Mouse (Mus musculus) c-Kit-negative CD71-positive TER-119-positive erythroid progenitor cells, embryonic 14.5 days (primary cell): Measurements from ENCODE around the gene Cdyl.
"Not testable (repeated sequence)": the region's sequence is repeated elsewhere in the genome, so short reads cannot be mapped to it uniquely, and the experiment has no call there.

Experiments
- DNase-seq: peaks from one replicate; pipeline ENCODE4 v3.0.0-alpha.2; 2013; ENCODE audit warnings: low read depth, low spot score

The Cdyl gene

DNA sequence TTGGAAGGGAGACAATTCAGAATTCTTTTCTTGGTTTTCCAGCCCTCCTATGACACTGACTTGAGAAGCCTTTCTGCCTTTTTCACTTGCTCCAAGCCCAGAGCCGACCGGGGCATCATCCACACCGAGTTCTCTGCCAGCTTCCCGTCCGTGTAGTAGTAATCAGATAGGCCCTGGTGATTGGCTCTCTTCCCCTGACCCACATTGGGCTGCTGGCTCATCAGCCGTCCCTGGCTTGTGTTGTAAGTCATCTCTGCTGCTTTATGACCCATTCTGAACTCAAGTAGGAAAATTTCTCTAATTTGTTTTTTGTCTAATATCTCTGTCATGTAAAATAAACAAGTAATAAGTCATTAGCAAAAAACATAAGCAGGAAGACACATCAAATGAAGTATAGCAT, 173.0 kb downstream of the Cdyl start:
- DNase-seq, result no peak

DNA sequence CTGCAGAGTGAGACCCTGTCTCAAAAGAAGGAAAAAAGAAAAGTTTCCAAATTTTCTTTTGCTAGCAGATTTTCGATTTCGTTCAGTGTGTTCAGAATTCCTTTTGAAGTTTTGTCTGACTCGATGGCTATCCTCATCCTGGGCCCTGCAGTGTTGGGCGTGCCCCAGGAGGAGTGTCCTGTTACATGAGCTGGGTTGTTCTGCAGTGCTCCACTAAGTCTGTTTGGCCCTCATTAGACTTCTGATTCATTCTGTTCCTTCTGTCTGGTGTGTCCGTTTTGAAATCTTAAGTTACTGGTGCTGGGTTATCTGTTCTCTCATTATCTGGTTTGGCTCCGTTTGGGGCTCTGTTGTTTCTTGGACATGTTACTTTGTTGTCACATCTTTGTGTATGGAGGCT, 174.3 kb downstream of the Cdyl start:
- DNase-seq, result no peak

DNA sequence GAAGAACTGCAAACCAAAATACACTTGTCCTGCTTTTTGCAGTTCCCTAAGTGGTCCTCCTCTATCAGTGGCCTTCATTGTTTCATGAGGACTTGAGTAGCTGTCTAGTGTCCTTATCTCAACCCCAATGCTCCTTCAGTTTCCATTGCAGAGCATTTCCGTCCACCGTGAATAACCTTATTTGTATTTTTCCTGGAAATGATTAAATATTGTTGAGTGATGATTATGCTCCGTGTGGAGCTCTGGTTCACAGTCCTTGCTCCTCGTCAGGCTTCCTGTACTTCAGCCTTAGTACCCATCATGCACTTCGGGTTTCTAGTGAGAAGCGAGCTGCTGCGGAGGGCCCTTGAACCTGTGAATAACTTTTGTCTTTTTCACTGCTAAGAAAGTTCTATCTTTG, 176.0 kb downstream of the Cdyl start:
- no peak for DNase-seq

DNA sequence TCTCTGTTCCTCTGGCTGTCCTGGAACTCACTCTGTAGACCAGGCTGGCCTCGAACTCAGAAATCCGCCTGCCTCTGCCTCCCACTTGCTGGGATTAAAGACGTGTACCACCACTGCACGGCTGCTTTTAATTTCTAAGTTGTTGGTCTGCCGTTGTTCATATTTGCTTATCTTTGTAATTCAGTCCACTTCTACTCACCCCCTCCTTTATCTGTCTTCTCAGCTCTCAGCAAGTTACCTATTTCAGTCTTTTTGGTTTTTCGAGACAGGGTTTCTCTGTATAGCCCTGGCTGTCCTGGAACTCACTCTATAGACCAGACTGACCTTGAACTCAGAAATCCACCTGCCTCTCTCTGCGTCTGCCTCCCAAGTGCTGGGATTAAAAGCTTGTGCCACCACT, 176.9 kb downstream of the Cdyl start:
- DNase-seq, result not testable (repeated sequence)

DNA sequence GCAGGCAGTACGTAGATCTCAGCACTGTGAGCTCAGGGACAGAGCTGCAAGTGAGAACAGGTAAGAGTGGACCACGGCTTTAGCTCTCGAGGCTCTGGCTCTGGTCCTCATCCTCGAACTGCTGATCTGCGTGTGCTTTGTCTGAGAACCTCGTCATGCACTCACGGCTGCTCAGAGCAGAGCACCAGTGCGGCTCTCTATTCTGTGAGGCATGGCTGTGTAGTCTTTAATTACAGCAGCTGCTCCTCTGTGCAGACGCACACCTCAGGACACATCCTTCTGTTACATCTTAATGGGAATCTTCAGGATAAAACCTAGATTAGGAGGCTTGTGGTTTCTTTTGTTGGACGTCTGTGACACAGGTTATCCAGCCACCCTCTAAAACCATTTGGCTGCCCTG, 180.5 kb downstream of the Cdyl start:
- no peak for DNase-seq

DNA sequence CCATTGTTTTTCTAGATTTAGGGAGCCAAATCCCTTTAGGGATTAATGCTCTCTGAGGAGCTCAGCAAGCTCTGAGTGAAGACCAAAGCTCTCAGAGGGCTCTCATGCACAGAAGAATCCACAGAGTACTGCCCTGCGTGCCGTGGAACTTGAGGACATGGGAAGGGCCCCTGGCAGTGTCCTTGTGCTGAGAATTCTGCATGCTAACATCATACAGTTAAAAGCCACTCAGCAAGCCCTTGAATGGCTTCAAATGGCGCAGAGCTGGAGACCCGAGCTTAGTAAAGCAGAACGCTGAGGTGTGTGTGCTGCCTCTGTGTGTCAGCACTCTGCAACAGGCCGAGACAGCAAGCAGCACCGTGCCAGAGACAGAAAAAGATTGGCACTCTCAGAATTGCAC, 183.8 kb downstream of the Cdyl start:
- no peak for DNase-seq

DNA sequence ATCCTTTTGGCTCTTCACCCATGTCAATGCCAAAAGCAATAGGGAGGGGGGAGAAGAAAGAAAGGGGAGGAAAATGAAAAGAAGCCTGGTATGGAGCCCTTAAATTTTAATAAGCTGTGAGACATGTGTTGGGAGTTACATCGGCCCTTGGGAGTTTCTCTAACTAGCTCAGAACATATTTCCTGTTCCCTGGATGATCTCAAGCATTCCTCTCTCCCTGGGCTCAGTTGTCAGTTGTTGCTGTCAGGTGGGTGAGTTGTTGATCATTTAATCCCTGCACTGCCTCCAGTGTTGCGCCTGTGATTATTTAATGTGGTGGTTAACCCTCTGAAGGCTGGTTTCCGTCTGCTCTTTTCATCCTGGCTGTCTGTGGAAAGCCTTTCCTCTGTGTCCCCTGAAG, 185.7 kb downstream of the Cdyl start:
- DNase-seq, result no peak

DNA sequence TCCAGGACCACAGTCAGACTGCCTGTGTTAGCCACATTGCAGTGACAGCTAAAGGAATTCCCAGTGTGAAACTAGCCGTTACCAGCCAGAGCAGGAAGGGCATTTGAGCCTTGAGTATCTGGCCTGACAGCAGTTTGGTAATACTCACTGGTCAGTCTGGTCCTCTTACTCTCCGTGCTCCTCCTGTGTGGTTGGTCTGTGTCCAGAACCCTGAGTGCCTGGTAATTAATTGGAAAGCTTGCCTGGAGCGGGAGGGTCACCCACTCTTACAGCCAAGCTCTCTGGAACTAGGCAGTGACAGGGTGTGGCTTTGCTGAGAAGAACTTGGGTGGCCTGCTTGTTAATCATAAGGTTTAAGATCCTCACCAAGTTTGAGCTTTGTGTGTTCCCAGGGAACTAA, 189.1 kb downstream of the Cdyl start:
- DNase-seq, result no peak

DNA sequence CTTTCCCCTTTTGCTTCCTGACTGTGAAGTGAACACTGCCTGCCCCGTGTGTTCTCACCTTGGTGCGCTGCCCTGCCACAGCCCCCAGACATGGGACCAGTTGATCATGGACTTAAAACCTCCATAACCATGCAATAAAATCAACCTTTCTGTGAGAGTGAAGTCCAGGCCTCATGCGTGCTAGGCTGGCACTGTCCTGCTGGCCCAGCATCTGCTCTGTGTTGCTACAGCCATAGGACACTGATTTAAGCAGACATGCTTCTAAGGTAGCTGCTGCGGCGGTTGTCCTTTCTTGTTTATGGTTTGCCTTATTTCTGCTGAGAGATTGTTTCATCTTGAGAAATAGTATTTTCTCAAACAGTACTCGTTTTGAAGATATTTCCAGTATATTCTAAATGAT, 191.9 kb downstream of the Cdyl start:
- no peak for DNase-seq

DNA sequence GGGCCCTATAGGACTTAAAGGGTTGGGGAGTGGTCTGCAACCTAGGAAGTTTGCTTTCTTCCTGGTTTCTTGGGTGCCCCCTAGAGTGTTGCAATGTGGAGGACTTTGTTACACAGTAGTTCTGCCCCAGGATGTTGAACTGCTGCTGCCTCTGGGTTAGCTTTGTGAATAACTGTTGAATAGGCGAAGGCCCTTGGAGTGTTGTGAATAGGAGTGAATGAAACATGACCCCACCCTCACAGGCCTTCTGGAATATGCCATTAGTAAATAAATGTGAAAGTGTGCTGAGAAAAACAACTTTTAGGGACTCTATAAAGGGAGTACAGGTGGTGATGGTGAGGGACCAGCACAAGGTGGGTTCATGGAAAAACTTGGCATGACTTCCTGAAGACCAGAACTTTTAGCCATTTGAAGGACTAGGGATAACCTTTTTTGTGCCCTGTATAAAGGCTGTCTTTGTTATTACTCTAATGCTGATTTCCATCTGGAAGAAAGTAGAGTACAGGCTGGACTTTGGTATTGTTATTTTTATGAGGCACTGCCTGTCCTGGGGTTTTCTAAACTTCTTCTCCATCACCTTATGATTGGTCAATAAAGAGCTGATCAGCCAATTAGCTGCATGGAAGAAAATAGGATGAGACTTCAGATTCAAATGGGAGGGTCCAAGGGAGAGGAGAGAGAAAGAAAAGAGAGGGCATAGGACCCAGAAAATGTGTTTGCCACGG, 193.4 kb downstream of the Cdyl start:
- no peak for DNase-seq

DNA sequence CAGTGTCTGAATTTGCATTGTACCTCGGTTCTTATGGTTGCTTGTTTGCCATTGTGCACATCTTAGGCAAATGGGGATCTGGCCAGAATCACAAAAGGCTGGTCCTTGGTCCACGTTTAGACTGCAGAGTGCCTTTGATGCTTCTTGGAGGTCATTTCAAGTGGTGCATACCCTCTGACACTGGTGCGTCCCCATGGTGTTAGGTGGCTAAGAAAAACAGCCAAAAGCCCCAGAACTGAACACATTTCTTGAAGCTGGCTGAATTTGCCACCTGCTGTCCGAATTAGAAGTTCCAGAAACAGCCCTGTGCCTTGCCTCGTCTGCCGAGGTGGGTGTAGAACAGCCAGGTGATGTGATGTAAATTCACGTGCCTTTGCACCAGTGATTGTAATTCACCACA, 197.9 kb downstream of the Cdyl start:
- no peak for DNase-seq

DNA sequence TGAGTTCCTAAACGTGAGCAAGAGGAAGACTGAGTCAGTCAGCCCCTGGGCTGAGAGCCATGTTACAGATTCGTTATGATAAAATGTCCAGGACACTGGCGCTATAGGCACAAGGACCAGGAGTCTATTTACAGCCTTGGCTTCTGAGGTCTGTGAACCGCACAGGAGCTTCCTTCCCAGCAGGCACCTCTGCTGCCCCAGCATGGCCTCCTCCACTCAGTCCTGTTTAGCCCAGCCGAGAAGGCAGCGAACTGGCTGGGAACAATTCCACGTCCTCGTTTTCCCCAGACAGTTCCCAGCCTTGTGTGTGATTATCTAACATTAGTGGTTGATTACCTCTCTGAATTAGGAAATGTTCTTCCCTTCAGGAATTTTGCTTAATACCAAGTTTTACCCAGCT, 201.3 kb downstream of the Cdyl start:
- no peak for DNase-seq

DNA sequence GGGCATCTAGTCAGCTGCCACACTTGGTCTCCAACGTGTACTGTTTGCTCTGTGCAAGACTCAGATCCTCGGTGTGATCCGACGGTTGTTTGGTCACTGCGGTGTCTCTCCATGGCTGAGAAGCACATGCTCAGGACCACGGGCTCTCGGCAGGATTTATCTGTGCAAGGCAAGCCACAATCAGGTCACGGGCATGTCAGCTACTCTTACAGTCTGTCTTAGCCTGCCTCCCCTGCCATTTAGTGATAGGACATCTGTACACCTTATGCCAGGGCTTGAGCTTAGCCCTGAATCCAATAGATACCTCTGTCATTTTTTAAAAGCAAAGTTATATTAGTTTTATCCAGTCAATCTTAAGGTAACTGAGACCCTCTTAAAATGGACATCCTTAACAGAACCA, 211.0 kb downstream of the Cdyl start:
- no peak for DNase-seq

DNA sequence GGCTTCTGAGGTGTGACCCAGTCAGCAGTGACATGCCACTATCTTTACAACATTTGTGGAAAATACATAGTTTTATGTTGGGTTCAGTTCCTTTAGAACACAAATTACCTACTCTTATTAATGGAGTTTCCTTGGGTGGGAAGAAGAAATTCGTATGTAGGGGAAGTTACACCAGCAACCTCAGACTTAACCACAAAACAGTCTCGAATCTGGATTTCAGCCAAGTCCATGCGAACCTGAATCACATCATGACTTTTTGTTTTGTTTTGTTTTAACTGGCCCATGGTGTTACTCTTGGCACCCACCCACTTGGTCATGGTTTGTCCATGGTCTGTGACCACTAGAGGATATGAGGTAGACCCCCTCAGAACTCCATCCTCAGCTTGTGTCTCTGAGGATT, 211.5 kb downstream of the Cdyl start:
- no peak for DNase-seq

DNA sequence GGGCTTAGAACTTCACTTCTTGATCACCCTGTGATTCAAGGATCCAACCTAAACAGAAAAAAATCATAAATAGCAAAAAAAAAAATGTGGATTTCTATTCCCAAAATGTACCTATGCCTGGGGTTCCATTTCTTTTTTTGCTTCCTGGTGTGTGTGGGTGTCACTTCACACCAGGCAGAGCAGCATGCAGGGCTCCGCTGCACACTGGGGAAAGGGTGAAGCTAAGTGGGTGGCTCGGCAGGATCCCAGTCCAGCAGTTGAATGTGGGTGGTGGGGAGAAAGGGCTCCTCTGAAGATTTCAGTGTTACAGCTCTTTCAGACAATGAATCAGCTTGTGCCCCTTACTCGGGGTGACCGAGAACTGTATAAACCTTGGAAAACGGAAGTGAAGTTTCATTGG, 215.8 kb downstream of the Cdyl start:
- no peak for DNase-seq

DNA sequence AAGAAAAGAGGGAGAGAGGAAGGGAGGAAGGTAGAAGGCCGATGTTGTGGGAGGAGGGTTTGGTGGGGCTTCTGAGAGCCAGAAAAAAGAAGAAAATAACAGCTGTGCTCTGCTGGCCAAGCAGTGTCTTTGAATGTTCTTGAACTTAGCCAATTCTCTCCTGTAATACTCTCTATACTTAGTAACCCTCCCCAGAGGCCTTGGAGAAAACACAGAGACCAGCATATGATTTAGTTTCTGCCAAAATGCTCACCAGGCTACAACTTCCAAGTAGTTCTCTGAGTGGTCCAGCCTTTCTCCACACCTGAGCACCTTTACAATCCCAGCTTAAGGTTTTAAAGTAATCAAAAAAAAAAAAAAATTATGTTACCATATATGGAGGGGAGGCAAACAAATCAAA, 218.6 kb downstream of the Cdyl start:
- no peak for DNase-seq

DNA sequence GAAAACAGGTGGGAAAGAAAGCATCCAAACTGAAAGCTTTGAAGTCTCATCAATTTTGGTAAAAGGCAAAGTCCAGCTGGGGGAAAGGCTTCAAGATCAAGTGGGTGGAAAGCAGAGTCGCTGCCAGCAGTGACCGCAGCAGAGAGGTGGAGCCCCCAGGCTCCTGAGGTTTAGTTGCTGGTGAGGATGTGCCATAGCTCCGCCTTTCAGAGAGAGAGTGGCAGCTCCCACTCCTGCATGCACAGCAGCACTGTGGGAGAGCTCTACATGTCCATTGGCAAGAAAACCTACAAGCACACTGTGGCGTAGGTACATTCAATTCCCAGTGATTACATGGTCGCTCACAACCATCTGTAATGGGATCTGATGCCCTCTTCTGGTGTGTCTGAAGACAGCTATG, 219.4 kb downstream of the Cdyl start:
- no peak for DNase-seq

DNA sequence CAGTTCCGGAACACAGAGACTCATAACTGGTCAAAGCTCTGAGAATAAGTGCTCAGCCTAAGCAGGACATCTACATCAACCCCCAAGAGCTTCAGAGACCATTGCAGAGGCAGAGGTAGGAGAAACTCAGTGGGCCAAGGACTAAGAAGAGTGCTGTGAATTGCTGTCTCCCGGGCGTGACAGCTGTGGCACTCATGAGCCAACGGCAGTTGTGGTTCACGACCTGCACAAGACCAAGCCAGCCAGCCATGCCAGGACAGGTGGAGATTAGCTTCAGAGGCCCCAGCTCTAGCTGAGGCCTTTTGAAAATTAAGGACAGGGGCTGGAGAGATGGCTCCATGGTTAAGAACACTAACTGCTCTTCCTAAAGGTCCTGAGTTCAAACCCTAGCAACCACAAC, 219.9 kb downstream of the Cdyl start:
- no peak for DNase-seq

DNA sequence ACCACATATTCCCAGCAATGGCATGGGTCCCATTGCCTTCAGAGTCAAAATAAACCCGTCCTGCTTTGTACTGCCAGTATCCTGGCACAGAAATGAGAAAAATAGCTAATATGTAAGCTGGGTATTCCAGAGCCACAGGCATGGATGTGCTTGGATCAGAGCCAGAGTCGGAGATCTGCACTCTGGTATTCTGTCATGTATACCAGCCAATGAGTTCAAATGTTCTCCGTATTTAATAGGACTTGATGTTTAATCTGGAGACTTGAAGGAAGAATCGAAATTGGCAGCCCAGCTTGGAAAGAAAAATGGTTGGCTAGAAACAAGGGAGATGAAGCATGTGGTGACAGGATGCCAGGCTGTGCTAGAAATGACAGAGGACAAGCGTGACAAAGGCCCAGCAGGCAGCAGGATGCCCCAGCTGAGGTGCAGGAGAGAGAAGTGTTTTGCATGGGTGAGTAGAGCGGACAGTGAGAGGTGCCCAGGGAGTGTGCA, 221.0 kb downstream of the Cdyl start:
- DNase-seq, result no peak

DNA sequence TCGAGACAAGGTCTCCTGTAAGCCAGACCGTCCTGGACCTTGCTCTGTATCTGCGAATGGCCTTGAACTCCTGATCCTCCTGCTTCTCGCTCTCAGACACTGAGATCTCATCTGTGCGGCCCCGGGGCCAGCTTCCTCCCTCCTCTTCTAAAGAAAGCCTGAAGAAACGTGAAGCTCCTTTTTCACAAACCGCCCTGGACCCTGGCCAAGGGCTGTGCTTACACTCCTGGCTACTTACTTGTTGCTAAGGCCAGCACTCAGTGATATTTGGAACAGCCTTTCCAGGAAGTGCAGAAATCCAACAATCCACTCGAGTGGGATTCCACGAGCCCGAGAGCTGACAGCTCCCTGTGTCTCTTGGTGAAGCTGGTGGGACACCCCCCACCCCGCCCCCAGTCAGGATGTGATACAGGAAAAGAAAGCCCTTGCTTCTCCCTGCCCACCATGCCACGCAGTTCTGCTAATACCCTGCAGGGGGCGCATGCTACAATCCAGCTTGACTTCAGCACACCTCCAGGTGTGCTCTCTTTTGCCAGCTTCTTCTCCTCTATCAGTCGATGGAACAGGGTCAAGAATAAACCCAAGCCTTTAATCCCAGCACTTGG, 226.6 kb downstream of the Cdyl start:
- peak; percentile 17 for DNase-seq

DNA sequence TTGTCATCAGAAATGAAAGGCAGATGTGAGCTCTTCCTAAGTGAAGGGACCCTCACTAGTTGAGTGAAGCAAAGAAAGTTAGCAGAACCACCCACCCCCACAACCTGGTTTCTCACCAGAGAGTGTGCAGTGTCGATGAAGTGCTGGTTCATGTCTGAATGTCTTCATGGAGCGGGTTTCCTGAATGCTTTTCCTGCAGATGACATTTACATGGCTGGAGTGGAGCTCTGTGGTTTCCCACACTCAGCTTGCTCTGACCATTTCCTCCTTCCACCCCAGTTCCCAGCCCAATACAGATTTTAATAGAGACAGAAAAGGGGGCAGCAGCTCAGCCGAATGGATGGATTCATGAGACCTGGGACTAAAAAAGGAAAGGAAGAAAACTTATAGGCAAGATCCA, 233.2 kb downstream of the Cdyl start:
- DNase-seq, result no peak

DNA sequence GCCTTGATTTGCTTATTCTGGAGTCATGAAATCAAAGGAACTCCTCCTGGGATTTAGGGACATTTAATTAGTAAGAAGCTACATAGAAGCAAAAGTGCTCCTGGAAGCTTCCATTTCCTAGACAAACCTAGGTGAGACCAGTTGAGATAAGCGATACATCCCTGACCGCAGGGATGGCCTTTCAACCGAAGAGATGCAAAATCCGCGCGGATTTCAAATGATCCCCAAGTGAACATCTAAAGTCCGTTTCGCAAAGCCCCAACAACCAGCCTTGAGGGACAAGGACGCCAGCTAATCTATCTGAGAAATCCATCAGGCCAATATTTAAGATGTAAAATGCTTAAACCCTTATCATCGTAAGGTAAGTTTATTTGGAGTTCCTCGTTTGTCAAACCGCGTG, 245.7 kb downstream of the Cdyl start:
- DNase-seq, result peak; percentile 8

DNA sequence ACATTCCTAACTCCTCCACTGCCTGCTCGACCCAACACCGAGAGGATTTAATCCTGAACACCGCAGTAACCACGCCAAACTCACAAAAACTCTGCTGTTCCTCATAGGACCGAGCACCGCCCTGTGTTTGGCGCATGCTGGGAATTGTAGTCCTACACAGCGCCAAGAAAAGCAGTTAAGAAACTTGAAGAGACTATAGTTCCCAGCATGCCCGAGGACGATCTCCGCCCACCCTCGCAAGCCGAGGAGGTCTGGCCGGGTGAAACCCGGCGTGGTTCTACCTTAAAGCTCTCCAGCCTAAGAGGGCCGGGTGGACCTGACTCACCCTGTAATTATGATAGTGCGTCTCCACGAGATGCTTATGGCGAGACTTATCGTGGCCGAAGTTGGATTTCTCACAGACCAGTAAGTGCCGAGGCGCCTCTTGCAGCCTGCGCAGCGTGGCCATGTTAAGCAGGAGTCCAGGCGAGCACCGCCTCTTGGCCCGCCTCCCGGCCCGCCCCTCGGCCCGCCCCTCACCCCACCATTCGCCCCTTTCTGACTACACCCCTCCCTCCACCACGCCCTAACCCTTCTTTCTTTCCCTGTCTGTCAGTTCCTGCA, 246.3 kb downstream of the Cdyl start, which contains the start of gene Rpp40:
TSS of gene Rpp40 (minus strand) at position 481 of the 603 bp plus-strand sequence.
- peak; percentile 69 for DNase-seq
